Mouse (Mus musculus) colon, adult 2 months (tissue): Measurements from ENCODE around the gene Dusp8. TPM values are rescaled to one million over a fixed set of nuclear protein-coding genes. Genes with fewer than 3 reads are reported as not detected.

Experiments
- polyA plus RNA-seq: library from polyadenylated mRNA; depleted of rRNA; stranded (reverse); fragments of >200 nt; gene quantifications from 2 replicates; pipeline ENCODE4 v1.2.3, GENCODE M21; 2012; rRNA removed

Gene Dusp8
- polyA plus RNA-seq = 9.8 and 15.4 TPM in 2 replicates

DNA sequence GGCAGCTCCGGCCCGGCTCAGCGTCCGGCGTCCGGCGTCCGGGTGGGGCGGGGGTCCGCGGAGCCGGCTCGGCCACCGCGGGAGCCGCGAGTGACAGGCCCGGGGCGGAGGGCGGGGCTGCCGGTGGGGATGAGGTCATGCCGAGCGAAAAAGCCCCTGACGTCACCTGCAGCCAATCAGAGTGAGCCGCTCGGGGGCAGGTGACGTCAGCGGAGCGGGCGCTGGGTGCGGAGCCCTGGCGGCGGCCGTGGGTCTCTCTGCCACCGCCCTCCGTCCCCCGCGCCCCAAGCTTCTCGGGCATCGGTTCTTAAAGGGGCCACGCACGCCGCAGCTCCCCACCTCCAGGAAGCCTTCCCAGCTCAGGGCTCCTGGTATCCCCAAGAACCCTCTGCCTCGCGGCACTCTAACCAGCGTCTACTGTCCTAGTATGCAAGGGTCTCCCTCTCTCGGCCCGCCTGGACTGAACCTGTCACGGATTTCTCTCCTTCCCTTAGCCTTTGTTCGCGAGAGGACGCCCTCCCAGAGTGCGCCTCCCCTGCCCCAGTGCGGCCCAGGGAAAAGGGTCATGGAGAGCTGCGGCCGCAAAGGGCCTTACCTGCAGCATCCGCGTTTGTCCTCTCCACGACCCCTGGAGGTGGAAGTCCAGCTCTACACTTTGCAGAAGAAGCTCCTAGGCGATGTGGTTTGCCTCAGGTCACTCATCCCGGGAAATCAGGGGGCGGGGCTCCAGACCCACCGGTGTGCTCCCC is at the start of gene Dusp8:
TSS of gene Dusp8 (minus strand) at position 661 of the 749 bp plus-strand sequence.

GRCm38 (mm10) chr7:142144507-142144906 is 48.9 kb upstream of the Dusp8 start, which contains the start of gene Gm45337:
TSS of gene Gm45337 (minus strand) at chr7:142144607.

GRCm38 (mm10) chr7:142135934-142136333 is 40.3 kb upstream of the Dusp8 start, which contains the start of gene Gm39115:
TSS of gene Gm39115 (minus strand) at chr7:142136034.

GRCm38 (mm10) chr7:142120629-142121028 is 25.0 kb upstream of the Dusp8 start, which contains the start of gene Gm45618:
TSS of gene Gm45618 (minus strand) at chr7:142120729.

GRCm38 (mm10) chr7:142060931-142061565 is 34.6 kb downstream of the Dusp8 start, which contains the start of gene Mob2:
TSS of gene Mob2 (minus strand) at chr7:142061065.

Other genes with a start within 250 kb of the Dusp8 start
- 51.7 and 56.3 TPM in 2 replicates for gene Tollip, start 177.3 kb downstream of the Dusp8 start, polyA plus RNA-seq
- 2.9 TPM in 2 replicates for gene Brsk2, start 146.1 kb downstream of the Dusp8 start, polyA plus RNA-seq
- gene Mob2, start 34.8 kb downstream of the Dusp8 start, polyA plus RNA-seq = 60.0 and 60.5 TPM in 2 replicates
- gene Gm45618, start 24.9 kb upstream of the Dusp8 start, polyA plus RNA-seq = not detected in 2 replicates
- gene Gm39115, start 40.2 kb upstream of the Dusp8 start, polyA plus RNA-seq = not detected in 2 replicates
- not detected in 2 replicates for gene Gm45337, start 48.8 kb upstream of the Dusp8 start, polyA plus RNA-seq
- not detected in 2 replicates for gene Gm29735, start 61.3 kb upstream of the Dusp8 start, polyA plus RNA-seq
- not detected in 2 replicates for gene Gm4553, start 69.9 kb upstream of the Dusp8 start, polyA plus RNA-seq
- not detected in 2 replicates for gene Krtap5-2, start 80.2 kb upstream of the Dusp8 start, polyA plus RNA-seq
- gene Gm10153, start 94.5 kb upstream of the Dusp8 start, polyA plus RNA-seq = not detected in 2 replicates
- gene Krtap5-3, start 105.5 kb upstream of the Dusp8 start, polyA plus RNA-seq = not detected in 2 replicates
- 0.64 and 3.1 TPM in 2 replicates for gene Gm7579, start 116.0 kb upstream of the Dusp8 start, polyA plus RNA-seq
- not detected in 2 replicates for gene Krtap5-5, start 134.1 kb upstream of the Dusp8 start, polyA plus RNA-seq
- not detected in 2 replicates for gene Gm40460, start 145.2 kb upstream of the Dusp8 start, polyA plus RNA-seq
- gene Gm2431, start 162.5 kb upstream of the Dusp8 start, polyA plus RNA-seq = not detected in 2 replicates
- gene Gm4559, start 178.5 kb upstream of the Dusp8 start, polyA plus RNA-seq = not detected in 2 replicates
- gene Krtap5-1, start 201.3 kb upstream of the Dusp8 start, polyA plus RNA-seq = not detected in 2 replicates
- gene Krtap5-4, start 207.7 kb upstream of the Dusp8 start, polyA plus RNA-seq = not detected in 2 replicates